Mouse (Mus musculus): ENCODE measurements around the gene Vsig1. TPM values are rescaled to one million over a fixed set of nuclear protein-coding genes. Genes with fewer than 3 reads are reported as not detected.

The Vsig1 gene
- total and polyA plus RNA-seq, 3 experiments: 0.38 to 4.8 (median 0.56) TPM

DNA sequence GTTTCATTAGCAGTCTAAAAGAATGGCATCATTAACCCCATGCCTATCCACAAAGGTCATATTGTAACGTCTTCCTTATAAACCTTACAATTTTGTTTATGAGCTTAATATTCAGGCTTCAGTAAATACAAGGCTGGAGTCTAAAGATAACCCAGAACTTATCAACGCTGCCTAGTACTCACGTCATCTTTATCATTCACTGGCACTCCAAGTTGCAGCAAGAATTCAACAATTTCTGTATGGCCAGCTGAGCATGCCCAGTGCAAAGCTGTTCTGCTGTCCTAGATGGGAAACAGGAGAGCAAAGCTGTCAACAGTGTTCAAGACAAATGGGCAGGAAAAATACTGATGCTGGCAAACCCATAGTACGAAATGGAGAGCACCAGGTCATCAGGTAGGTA, 46.2 kb downstream of the Vsig1 start:
- dilution Hi-C loops (cut with MboI; ENCODE audit: extremely low pct_ligation_motif_present, extremely low pct_unique_long_range_greater_than_20kb, low sequenced_read_pairs) (no loop called here), in situ Hi-C loops (cut with MboI; ENCODE audit: low pct_ligation_motif_present, low pct_unique_long_range_greater_than_20kb, low sequenced_read_pairs) (no loop called here)
- Histone ChIP-seq H3K4me3 (replicated peaks in 1 of 3; ENCODE audit: low read depth in 2 of 3, low read length in 2 of 3, poor library complexity in 1 of 3) (no peak overlapping the region), H3K4me1 (ENCODE audit: control insufficient read depth in 1 of 2, insufficient read depth in 2 of 2) (no peaks in the 10 kb centered on the region), H3K79me2 (replicated peaks; ENCODE audit: control insufficient read depth, extremely low read depth, insufficient read depth, poor library complexity, severe bottlenecking) (peaks cover 10% of the 10 kb centered on the region), H3K36me3 (replicated peaks in 1 of 2; ENCODE audit: control insufficient read depth in 1 of 2, insufficient read depth in 1 of 2, low read length in 1 of 2) (peaks cover 18 to 31% of the 10 kb centered on the region in 2 experiments), H3K27me3 (replicated peaks) (no peaks in the 10 kb centered on the region), H3K9me3 (replicated peaks; ENCODE audit: low read length) (no peaks in the 10 kb centered on the region), H3K4me2 (ENCODE audit: insufficient read depth, low read depth, poor library complexity, severe bottlenecking) (no peak overlapping the region), H3K27ac (ENCODE audit: insufficient read depth, low read depth) (no peak overlapping the region), H3K9ac (ENCODE audit: insufficient read depth, low read depth) (no peak overlapping the region)
- TF ChIP-seq MAX (IDR thresholded peaks at IDR 0.05; ENCODE audit: low read length): no peak
- no peak for TF ChIP-seq ZMIZ1 (IDR thresholded peaks at IDR 0.05; ENCODE audit: low read depth, low read length)
- TF ChIP-seq TCF12 (IDR thresholded peaks at IDR 0.05; ENCODE audit: low read depth, low read length): no peak
- TF ChIP-seq MAFK (IDR thresholded peaks at IDR 0.05; ENCODE audit: insufficient replicate concordance, low read length): no peak
- no peak for TF ChIP-seq E2F4 (IDR thresholded peaks at IDR 0.05; ENCODE audit: insufficient replicate concordance, low read depth, low read length)
- TF ChIP-seq USF1 (IDR thresholded peaks at IDR 0.05; ENCODE audit: low read depth, low read length): no peak
- TF ChIP-seq EP300 (IDR thresholded peaks at IDR 0.05; ENCODE audit: low read length): no peak
- TF ChIP-seq BHLHE40 (IDR thresholded peaks at IDR 0.05; ENCODE audit: low read depth, low read length): no peak
- no peak for TF ChIP-seq CHD2 (IDR thresholded peaks at IDR 0.05; ENCODE audit: low read length)
- TF ChIP-seq NELFE (IDR thresholded peaks at IDR 0.05; ENCODE audit: low read depth, low read length): no peak
- no peak for TF ChIP-seq JUN (IDR thresholded peaks at IDR 0.05; ENCODE audit: insufficient read depth, low read depth, low read length)
- no peak for TF ChIP-seq CHD1 (IDR thresholded peaks at IDR 0.05; ENCODE audit: low read depth, low read length)
- no peak for TF ChIP-seq ZNF384 (IDR thresholded peaks at IDR 0.05; ENCODE audit: low read depth, low read length)
- TF ChIP-seq POLR2A (IDR thresholded peaks at IDR 0.05; ENCODE audit: low read depth, low read length): no peak
- no peak for TF ChIP-seq RAD21 (IDR thresholded peaks at IDR 0.05; ENCODE audit: low read depth, low read length)
- no peak for TF ChIP-seq SIN3A (IDR thresholded peaks at IDR 0.05; ENCODE audit: low read length)
- no peak for TF ChIP-seq KAT2A (IDR thresholded peaks at IDR 0.05; ENCODE audit: insufficient replicate concordance, low read length)
- DNase-seq (ENCODE audit: extremely low read depth): no peak

DNA sequence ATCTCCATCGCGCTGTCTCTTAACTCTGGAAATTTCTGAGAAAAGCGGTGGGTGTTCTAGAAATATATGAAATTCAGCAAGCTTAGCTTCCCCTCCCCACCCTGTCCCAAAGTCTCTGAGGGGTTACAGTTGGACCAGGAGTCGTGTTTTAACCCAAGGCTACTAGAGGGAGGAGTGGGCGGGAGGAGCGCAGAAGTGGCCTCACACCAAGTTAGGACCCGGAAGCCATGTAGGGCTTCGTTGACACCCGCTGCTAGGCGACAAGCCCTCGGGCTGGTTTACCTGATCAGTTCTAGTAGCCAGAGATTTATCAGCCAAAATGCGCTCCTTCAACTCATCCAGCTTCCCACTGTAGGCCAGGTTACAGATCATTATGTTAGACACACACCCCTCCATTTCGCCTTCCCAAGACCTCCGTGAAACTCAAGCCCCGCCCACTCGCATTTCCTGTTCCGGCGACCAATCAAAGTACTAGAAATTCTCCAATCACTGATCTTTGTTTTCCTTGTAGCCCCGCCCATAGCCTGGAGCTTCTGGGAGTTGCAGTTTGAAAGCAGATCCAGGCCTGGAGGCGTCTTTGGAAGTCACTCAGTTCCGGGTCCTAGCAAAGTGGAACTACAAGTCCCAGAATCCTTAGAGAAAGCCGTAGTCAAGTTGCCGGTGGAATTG, 49.0 kb downstream of the Vsig1 start, which contains the start of the genes Psmd10 and Atg4a:
Gene Psmd10 (minus strand): TSS at position 457 of the 669 bp plus-strand sequence.
Gene Atg4a (plus strand): TSS at position 636 of the 669 bp plus-strand sequence.
- H3K4me1 ChIP-seq (ENCODE audit: control insufficient read depth in 1 of 2, insufficient read depth in 2 of 2): no peaks in the 10 kb centered on the region
- H3K4me3 ChIP-seq (replicated peaks in 1 of 3; ENCODE audit: low read depth in 2 of 3, low read length in 2 of 3, poor library complexity in 1 of 3): peak within 1 kb of the TSS; percentile 62 to 83 (median 81)
- H3K4me2 ChIP-seq (ENCODE audit: insufficient read depth, low read depth, poor library complexity, severe bottlenecking): peak within 1 kb of the TSS; percentile 67
- peaks cover 10 to 16% of the 10 kb centered on the region in 2 experiments for H3K36me3 ChIP-seq (replicated peaks in 1 of 2; ENCODE audit: control insufficient read depth in 1 of 2, insufficient read depth in 1 of 2, low read length in 1 of 2)
- H3K9me3 ChIP-seq (replicated peaks; ENCODE audit: low read length): no peaks in the 10 kb centered on the region
- no peaks in the 10 kb centered on the region for H3K27me3 ChIP-seq (replicated peaks)
- H3K27ac ChIP-seq (ENCODE audit: insufficient read depth, low read depth): peak within 1 kb of the TSS; percentile 46; the same call in 1 of the 2 replicates
- peak within 1 kb of the TSS; percentile 92 for H3K9ac ChIP-seq (ENCODE audit: insufficient read depth, low read depth)
- in situ Hi-C loops (cut with MboI; ENCODE audit: low pct_ligation_motif_present, low pct_unique_long_range_greater_than_20kb, low sequenced_read_pairs) (no loop called here), dilution Hi-C loops (cut with MboI; ENCODE audit: extremely low pct_ligation_motif_present, extremely low pct_unique_long_range_greater_than_20kb, low sequenced_read_pairs) (no loop called here)
- no peak for TF ChIP-seq USF1 (IDR thresholded peaks at IDR 0.05; ENCODE audit: low read depth, low read length)
- TF ChIP-seq CHD2 (IDR thresholded peaks at IDR 0.05; ENCODE audit: low read length): 0 out of 2 replicates have a peak, but pooled peaks have one; percentile 35
- peak; percentile 91 for TF ChIP-seq SIN3A (IDR thresholded peaks at IDR 0.05; ENCODE audit: low read length)
- no peak for TF ChIP-seq ZNF384 (IDR thresholded peaks at IDR 0.05; ENCODE audit: low read depth, low read length)
- 0 out of 2 replicates have a peak, but pooled peaks have one; percentile 24 for TF ChIP-seq TBP (conservative IDR thresholded peaks at IDR 0.05; ENCODE audit: low read depth, low read length)
- TF ChIP-seq MEF2A (IDR thresholded peaks at IDR 0.05; ENCODE audit: borderline replicate concordance, low read depth, low read length): no peak
- peak; percentile 90; the same call in 1 of the 2 replicates for TF ChIP-seq KAT2A (IDR thresholded peaks at IDR 0.05; ENCODE audit: insufficient replicate concordance, low read length)
- TF ChIP-seq NELFE (IDR thresholded peaks at IDR 0.05; ENCODE audit: low read depth, low read length): peak; percentile 59
- peak; percentile 69 for TF ChIP-seq POLR2A (IDR thresholded peaks at IDR 0.05; ENCODE audit: low read depth, low read length)
- TF ChIP-seq CTCF (conservative IDR thresholded peaks at IDR 0.05 in 1 of 2, IDR thresholded peaks at IDR 0.05 in 1 of 2; ENCODE audit: low read depth in 2 of 2, low read length in 2 of 2): no peak
- TF ChIP-seq PAX5 (IDR thresholded peaks at IDR 0.05; ENCODE audit: low read length): no peak
- TF ChIP-seq SMC3 (IDR thresholded peaks at IDR 0.05; ENCODE audit: low read depth, low read length): peak; percentile 3; the same call in 1 of the 2 replicates
- TF ChIP-seq JUND (conservative IDR thresholded peaks at IDR 0.05; ENCODE audit: low read depth, low read length): no peak
- TF ChIP-seq CHD1 (IDR thresholded peaks at IDR 0.05; ENCODE audit: low read depth, low read length): 0 out of 2 replicates have a peak, but pooled peaks have one; percentile 61
- peak; percentile 38; the same call in 1 of the 2 replicates for TF ChIP-seq GABPA (IDR thresholded peaks at IDR 0.05; ENCODE audit: insufficient replicate concordance, low read depth, low read length)
- TF ChIP-seq IRF4 (IDR thresholded peaks at IDR 0.05; ENCODE audit: low read depth, low read length): 0 out of 2 replicates have a peak, but pooled peaks have one; percentile 15
- no peak for TF ChIP-seq JUN (IDR thresholded peaks at IDR 0.05; ENCODE audit: insufficient read depth, low read depth, low read length)
- TF ChIP-seq ELF1 (IDR thresholded peaks at IDR 0.05; ENCODE audit: low read depth, low read length): peak; percentile 95
- TF ChIP-seq MAZ (IDR thresholded peaks at IDR 0.05; ENCODE audit: low read depth, low read length): no peak
- no peak; the same call in 1 of the 2 replicates for TF ChIP-seq ZMIZ1 (IDR thresholded peaks at IDR 0.05; ENCODE audit: low read depth, low read length)
- TF ChIP-seq HCFC1 (IDR thresholded peaks at IDR 0.05; ENCODE audit: low read depth, low read length): peak; percentile 96
- TF ChIP-seq ZC3H11A (IDR thresholded peaks at IDR 0.05; ENCODE audit: low read depth, low read length): no peak
- no peak; the same call in none of the 2 replicates for TF ChIP-seq MAX (IDR thresholded peaks at IDR 0.05; ENCODE audit: low read length)
- TF ChIP-seq RAD21 (IDR thresholded peaks at IDR 0.05; ENCODE audit: low read depth, low read length): no peak
- no peak for TF ChIP-seq E2F4 (IDR thresholded peaks at IDR 0.05; ENCODE audit: insufficient replicate concordance, low read depth, low read length)
- DNase-seq (ENCODE audit: extremely low read depth): peak; percentile 97
- H3K79me2 ChIP-seq (replicated peaks; ENCODE audit: control insufficient read depth, extremely low read depth, insufficient read depth, poor library complexity, severe bottlenecking): peaks cover 12% of the 10 kb centered on the region

Data from CH12.LX (cell line).